Mouse (Mus musculus) embryonic facial prominence, embryonic 11.5 days (tissue): Measurements from ENCODE around the gene Acot5. TPM values are rescaled to one million over a fixed set of nuclear protein-coding genes. Genes with fewer than 3 reads are reported as not detected.
"Not testable (repeated sequence)": the region's sequence is repeated elsewhere in the genome, so short reads cannot be mapped to it uniquely, and the experiment has no call there.

ENCODE experiments used
- ATAC-seq: fragments of 200-750 bp; cut with Nextera tagmentation; replicated peaks from 2 replicates; pipeline ENCODE4 v1.8.0; 2017; ENCODE audit warnings: low read depth; ENCODE audit not compliant: insufficient number of reproducible peaks, low FRiP score, low TSS enrichment
- DNase-seq: peaks from one replicate; pipeline ENCODE4 v3.0.0-alpha.2; 2015; ENCODE audit warnings: low spot score
- H3K27ac ChIP-seq: fragments of 300-500 bp; sonication (generic); replicated peaks from 2 replicates; pipeline ENCODE4 v1.5.1; 2014; ENCODE audit warnings: mild to moderate bottlenecking, low read depth, low read length, control low read depth
- H3K27me3 ChIP-seq: fragments of 300-500 bp; sonication (generic); 2 replicates; pipeline ENCODE4 v1.6.1; 2014; ENCODE audit warnings: mild to moderate bottlenecking, low read length, moderate library complexity, mixed read lengths; ENCODE audit not compliant: control insufficient read depth, insufficient read depth
- H3K36me3 ChIP-seq: fragments of 300-500 bp; sonication (generic); replicated peaks from 2 replicates; pipeline ENCODE4 v1.6.1; 2014; ENCODE audit warnings: low read depth, mild to moderate bottlenecking, low read length, moderate library complexity, mixed read lengths; ENCODE audit not compliant: control insufficient read depth, insufficient read depth
- H3K4me1 ChIP-seq: fragments of 300-500 bp; sonication (generic); 2 replicates; pipeline ENCODE4 v1.6.1; 2014; ENCODE audit warnings: low read length, mixed read lengths; ENCODE audit not compliant: control insufficient read depth, insufficient read depth
- H3K4me2 ChIP-seq: fragments of 300-500 bp; sonication (generic); 2 replicates; pipeline ENCODE4 v1.6.1; 2014; ENCODE audit warnings: low read depth, mild to moderate bottlenecking, control low read depth, low read length, moderate library complexity
- H3K4me3 ChIP-seq: fragments of 300-500 bp; sonication (generic); 2 replicates; pipeline ENCODE4 v1.5.1; 2014; ENCODE audit warnings: low read depth, low read length, control low read depth
- H3K9ac ChIP-seq: fragments of 300-500 bp; sonication (generic); replicated peaks from 2 replicates; pipeline ENCODE4 v1.6.1; 2014; ENCODE audit warnings: mild to moderate bottlenecking, control low read depth, low read length
- H3K9me3 ChIP-seq: fragments of 300-500 bp; sonication (generic); replicated peaks from 2 replicates; pipeline ENCODE4 v1.6.1; 2016; ENCODE audit warnings: mild to moderate bottlenecking, low read length, inconsistent platforms, mixed read lengths; ENCODE audit not compliant: control insufficient read depth
- WGBS: fragments of 180-500 bp; shearing (Covaris S2); extraction: QIAGEN DNeasy Blood & Tissue Kit; methylation state at CpG from one replicate; pipeline ENCODE4 v1.1.7; 2014; 5-methylcytosine and 5-hydroxymethylcytosine counted together
- polyA plus RNA-seq: library from polyadenylated mRNA; unstranded; fragments of >200 nt; fragmentation: Nextera tagmentation; extraction: Ambion mirVana; gene quantifications from 2 replicates; pipeline ENCODE4 v1.2.1, GENCODE M21; 2014

Gene Acot5
- polyA plus RNA-seq, 1 experiment from 2014 or later = not detected

DNA sequence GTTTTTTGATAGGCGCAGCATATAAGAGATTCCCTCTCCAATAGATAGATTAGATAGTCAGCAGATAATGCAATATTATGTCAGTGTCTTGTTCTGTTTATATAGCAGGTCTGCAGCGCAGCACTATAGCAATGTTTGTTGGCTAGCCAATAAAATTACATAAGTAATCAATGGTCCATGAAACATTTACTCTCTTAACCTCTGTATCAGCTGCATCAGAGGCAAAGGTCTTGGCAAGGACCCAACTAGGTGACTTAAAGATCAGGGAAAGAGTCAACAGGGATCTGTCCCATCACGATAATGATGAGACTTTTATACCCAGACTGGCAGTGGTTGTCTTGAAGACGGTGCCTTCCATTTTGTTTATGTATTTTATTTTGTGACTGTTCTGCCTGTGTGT is 36.3 kb upstream of the Acot5 start:
- ATAC-seq = no peak
- Histone ChIP-seq H3K4me3 (no peak overlapping the region), H3K4me1 (no peaks in the 10 kb centered on the region), H3K9ac (no peak overlapping the region), H3K36me3 (no peaks in the 10 kb centered on the region), H3K27me3 (no peaks in the 10 kb centered on the region), H3K9me3 (no peaks in the 10 kb centered on the region), H3K27ac (no peak overlapping the region), H3K4me2 (no peak overlapping the region)
- no peak for DNase-seq
- 92% methylated on average over 4 of the region's 4 CpGs for WGBS

DNA sequence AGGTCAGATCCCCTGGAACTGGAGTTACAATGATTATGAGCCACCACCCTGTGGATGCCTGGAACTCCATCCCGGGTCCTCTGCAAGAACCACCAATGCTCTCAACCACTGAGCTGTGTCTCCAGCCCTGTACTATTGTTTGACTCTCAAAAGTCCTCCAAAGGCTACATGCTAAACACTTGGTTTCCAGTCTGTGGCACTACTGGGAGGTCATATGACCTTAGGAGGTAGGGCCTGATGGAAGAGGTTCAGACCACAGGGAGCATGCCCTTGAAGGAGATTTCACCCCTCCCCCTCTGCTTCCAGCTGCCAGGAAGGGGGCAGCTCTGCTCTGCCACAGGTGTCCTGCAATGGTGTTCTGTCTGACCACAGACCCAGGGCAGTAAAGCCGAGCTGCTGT is 35.8 kb upstream of the Acot5 start:
- H3K4me2 ChIP-seq, H3K27ac ChIP-seq, H3K4me1 ChIP-seq, DNase-seq, H3K36me3 ChIP-seq, H3K9ac ChIP-seq, H3K9me3 ChIP-seq, ATAC-seq, H3K4me3 ChIP-seq, H3K27me3 ChIP-seq: not testable (repeated sequence)
- WGBS = 84% methylated on average over 2 of the region's 2 CpGs

DNA sequence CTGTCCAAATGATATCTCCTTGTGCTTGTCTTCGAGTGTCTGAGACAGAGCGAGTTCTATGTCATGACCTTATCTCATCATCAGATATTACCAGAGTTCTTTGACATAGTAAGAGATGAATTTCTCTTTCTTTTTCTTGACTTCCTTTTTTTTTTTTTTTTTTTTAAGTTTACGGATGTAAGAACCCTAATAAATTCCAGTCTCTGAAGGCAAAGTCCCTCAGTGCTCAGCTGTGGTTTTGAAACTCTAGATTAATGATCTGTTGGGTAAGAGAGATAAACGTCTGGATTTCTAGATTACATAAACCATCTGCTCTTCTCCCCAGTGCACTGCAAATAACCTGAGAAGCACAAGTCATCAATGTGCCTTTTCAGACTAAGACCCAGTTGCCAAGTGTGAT is 35.0 kb upstream of the Acot5 start:
- DNase-seq = no peak
- Histone ChIP-seq H3K36me3 (no peaks in the 10 kb centered on the region), H3K9me3 (no peaks in the 10 kb centered on the region), H3K4me3 (no peak overlapping the region), H3K27ac (no peak overlapping the region), H3K9ac (no peak overlapping the region), H3K27me3 (no peaks in the 10 kb centered on the region), H3K4me2 (no peak overlapping the region), H3K4me1 (no peaks in the 10 kb centered on the region)
- no peak for ATAC-seq
- WGBS = 74% methylated on average over 4 of the region's 4 CpGs

DNA sequence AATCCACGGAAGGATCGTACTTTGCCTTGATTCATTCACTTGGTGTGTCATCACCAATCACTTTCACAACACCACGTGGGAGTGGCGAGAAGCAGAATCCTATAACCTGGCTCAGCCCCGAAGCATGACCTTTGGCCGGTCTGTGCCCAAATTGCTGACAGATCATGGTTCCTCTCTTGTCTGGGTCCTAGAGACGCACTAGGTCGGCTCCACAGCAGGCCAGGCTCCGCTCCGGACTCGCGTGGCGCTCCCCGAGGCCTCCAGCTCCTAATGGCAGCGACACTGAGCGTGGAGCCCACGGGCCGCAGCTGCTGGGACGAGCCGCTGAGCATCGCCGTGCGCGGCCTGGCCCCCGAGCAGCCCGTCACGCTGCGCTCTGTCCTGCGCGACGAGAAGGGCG is 30.9 kb upstream of the Acot5 start, which contains the start of gene Acot4:
TSS of gene Acot4 (plus strand) at position 139 of the 400 bp plus-strand sequence.
- H3K9me3 ChIP-seq, H3K27me3 ChIP-seq, H3K27ac ChIP-seq, H3K4me1 ChIP-seq, H3K36me3 ChIP-seq, ATAC-seq: not testable (repeated sequence)
- 11% methylated on average over 22 of the region's 32 CpGs for WGBS
- peak within 1 kb of the TSS; percentile 52 for H3K9ac ChIP-seq
- H3K4me3 ChIP-seq = peak within 1 kb of the TSS; percentile 42
- peak; percentile 24 for DNase-seq
- H3K4me2 ChIP-seq = peak within 1 kb of the TSS; percentile 39

DNA sequence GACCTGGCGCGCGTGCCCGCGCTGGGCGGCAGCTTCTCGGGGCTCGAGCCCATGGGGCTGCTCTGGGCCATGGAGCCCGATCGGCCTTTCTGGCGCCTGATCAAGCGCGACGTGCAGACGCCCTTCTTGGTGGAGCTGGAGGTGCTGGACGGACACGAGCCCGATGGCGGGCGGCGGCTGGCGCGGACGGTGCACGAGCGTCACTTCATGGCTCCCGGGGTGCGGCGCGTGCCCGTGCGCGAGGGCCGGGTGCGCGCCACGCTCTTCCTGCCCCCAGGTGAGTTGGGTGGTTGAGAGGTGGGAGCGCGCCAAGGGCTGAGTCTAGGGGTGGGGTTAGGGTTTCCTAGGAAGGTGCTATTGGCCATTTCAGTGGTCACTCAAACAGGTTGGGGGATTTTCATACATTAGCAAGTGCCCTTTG is 30.4 kb upstream of the Acot5 start, which contains the start of gene Gm49366:
TSS of gene Gm49366 (plus strand) at position 245 of the 421 bp plus-strand sequence.
- not testable (repeated sequence) for H3K4me1 ChIP-seq, ATAC-seq, H3K9me3 ChIP-seq, H3K27me3 ChIP-seq, H3K27ac ChIP-seq, H3K36me3 ChIP-seq
- Histone ChIP-seq H3K4me3 (peak within 1 kb of the TSS; percentile 42), H3K9ac (peak within 1 kb of the TSS; percentile 52), H3K4me2 (peak within 1 kb of the TSS; percentile 39)
- DNase-seq = peak; percentile 37
- 4% methylated on average over 39 of the region's 39 CpGs for WGBS

DNA sequence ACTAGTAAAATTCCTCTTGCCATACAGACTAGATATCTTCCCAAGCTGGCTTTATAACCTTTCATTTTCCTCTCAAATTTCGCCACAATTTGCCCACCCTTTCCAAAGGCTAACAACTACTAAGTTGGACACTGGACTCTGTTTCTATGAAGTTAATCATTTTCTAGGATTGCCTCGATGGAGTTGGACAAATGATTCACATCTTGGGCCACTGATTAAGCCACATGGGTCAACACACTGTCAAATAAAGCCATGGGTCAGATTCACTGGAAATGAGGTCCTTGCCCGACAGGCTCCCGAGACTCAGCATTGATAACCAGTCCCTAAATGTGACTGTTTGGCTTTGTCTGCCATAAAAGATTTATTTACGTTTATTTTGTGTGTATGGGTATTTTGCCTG is 26.9 kb upstream of the Acot5 start:
- no peaks in the 10 kb centered on the region for H3K9me3 ChIP-seq
- H3K4me2 ChIP-seq = no peak overlapping the region
- H3K27ac ChIP-seq = no peak overlapping the region
- DNase-seq = no peak
- 88% methylated on average over 5 of the region's 5 CpGs for WGBS
- ATAC-seq = no peak
- no peaks in the 10 kb centered on the region for H3K4me1 ChIP-seq
- no peaks in the 10 kb centered on the region for H3K36me3 ChIP-seq
- no peak overlapping the region for H3K9ac ChIP-seq
- H3K4me3 ChIP-seq = no peak overlapping the region
- no peaks in the 10 kb centered on the region for H3K27me3 ChIP-seq

DNA sequence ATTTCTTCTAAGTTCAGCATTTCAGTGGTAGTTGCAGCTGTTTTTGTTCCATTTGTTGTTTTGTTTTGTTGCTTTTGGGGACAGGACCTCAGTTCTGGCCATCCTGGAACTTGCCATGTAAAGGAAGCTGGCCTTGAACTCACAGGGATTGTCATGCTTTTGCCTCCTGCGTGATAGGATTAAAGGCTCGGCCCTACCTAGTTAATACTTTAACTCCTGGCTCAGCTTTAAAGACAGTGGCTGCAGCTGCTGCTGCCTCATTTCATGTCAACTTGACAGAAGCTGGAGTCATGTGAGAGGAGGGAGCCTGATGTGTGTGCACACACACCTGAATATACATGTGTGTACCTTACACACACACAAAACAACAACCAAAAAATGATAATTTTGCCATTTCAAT is 25.1 kb upstream of the Acot5 start:
- Histone ChIP-seq H3K27me3 (no peaks in the 10 kb centered on the region), H3K9ac (no peak overlapping the region), H3K4me3 (no peak overlapping the region), H3K4me2 (no peak overlapping the region), H3K36me3 (no peaks in the 10 kb centered on the region), H3K27ac (no peak overlapping the region), H3K4me1 (no peaks in the 10 kb centered on the region), H3K9me3 (no peaks in the 10 kb centered on the region)
- ATAC-seq (no peak), DNase-seq (no peak)
- 72% methylated on average over 2 of the region's 2 CpGs for WGBS

DNA sequence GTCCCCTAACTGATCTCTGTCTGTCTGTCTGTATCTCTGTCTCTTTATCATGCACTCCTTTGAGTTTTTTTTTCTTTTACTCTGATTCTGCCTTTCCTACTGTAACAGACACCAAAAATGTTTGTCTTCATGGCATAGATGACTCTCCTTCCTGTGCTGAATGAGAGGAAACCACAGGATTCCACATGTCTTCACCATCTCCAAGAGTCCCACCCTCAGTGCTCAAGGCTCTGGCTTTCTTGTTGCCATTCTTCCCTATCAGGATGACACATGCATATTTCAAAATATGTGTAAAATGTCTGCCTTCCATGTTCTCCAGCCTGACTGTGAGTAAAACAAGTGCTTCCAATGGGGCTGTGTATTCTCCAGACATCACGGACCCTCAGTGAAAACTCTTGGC is 22.2 kb upstream of the Acot5 start:
- 95% methylated on average over 1 of the region's 1 CpGs for WGBS
- Histone ChIP-seq H3K9ac (no peak overlapping the region), H3K9me3 (no peaks in the 10 kb centered on the region), H3K36me3 (no peaks in the 10 kb centered on the region), H3K4me2 (no peak overlapping the region), H3K4me3 (no peak overlapping the region), H3K27me3 (no peaks in the 10 kb centered on the region), H3K27ac (no peak overlapping the region), H3K4me1 (no peaks in the 10 kb centered on the region)
- no peak for ATAC-seq
- DNase-seq = no peak
